Mouse (Mus musculus) kidney, embryonic 16.5 days (tissue): ENCODE measurements around the gene Vwa1. TPM values are rescaled to one million over a fixed set of nuclear protein-coding genes. Genes with fewer than 3 reads are reported as not detected.

Experiments used
- ATAC-seq: fragments of 200-750 bp; cut with Nextera tagmentation; 2 replicates; pipeline ENCODE4 v1.8.0; 2017; ENCODE audit warnings: moderate TSS enrichment; ENCODE audit not compliant: low FRiP score, low TSS enrichment
- H3K27ac ChIP-seq: fragments of 300-500 bp; sonication (generic); 2 replicates; pipeline ENCODE4 v1.5.1; 2014; ENCODE audit warnings: low read length
- H3K27me3 ChIP-seq: fragments of 300-500 bp; sonication (generic); 2 replicates; pipeline ENCODE4 v1.6.1; 2014; ENCODE audit warnings: low read length, control low read depth, mixed read lengths; ENCODE audit not compliant: insufficient read depth
- H3K36me3 ChIP-seq: fragments of 300-500 bp; sonication (generic); 2 replicates; pipeline ENCODE4 v1.6.1; 2014; ENCODE audit warnings: low read length, control low read depth, mixed read lengths; ENCODE audit not compliant: insufficient read depth
- H3K4me1 ChIP-seq: fragments of 300-500 bp; sonication (generic); 2 replicates; pipeline ENCODE4 v1.6.1; 2014; ENCODE audit warnings: low read length, control low read depth, mixed read lengths; ENCODE audit not compliant: insufficient read depth
- H3K4me2 ChIP-seq: fragments of 300-500 bp; sonication (generic); replicated peaks from 2 replicates; pipeline ENCODE4 v1.6.1; 2014; ENCODE audit warnings: low read depth, low read length
- H3K4me3 ChIP-seq: fragments of 300-500 bp; sonication (generic); 2 replicates; pipeline ENCODE4 v1.5.1; 2014; ENCODE audit warnings: mild to moderate bottlenecking, low read length
- H3K9ac ChIP-seq: fragments of 300-500 bp; sonication (generic); replicated peaks from 2 replicates; pipeline ENCODE4 v1.6.1; 2014; ENCODE audit warnings: low read length
- H3K9me3 ChIP-seq: fragments of 300-500 bp; sonication (generic); 2 replicates; pipeline ENCODE4 v1.6.1; 2016; ENCODE audit warnings: low read length, control low read depth
- WGBS: fragments of 180-500 bp; shearing (Covaris S2); extraction: QIAGEN DNeasy Blood & Tissue Kit; methylation state at CpG from one replicate; pipeline ENCODE4 v1.1.7; 2014; 5-methylcytosine and 5-hydroxymethylcytosine counted together
- polyA plus RNA-seq: library from polyadenylated mRNA; unstranded; fragments of >200 nt; fragmentation: Nextera tagmentation; extraction: Ambion mirVana; gene quantifications from 2 replicates; pipeline ENCODE4 v1.2.1, GENCODE M21; 2015

Gene Vwa1
- polyA plus RNA-seq, 1 experiment from 2014 or later: 11.3 TPM

DNA sequence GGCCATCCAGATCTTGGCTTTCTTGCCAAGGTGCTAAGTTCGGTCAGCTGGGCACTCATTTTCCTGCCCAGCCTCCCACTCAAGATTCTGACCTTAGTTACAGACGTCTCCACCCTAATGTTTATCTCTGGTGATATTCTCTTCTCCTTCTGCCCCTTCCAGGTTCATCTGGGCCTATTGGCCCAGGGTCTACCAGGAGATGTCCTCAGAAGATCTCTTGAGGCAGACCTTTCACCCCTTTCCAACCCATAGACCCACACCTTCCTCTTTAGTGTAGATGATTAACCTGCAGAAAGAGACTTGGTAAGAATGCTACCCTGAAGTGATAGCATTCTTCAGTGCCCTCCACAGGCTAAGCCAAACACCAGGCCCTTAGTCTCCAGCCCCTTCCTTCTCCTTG, 2.8 kb downstream of the Vwa1 start:
- no peak for ATAC-seq
- 64% methylated on average over 2 of the region's 2 CpGs for WGBS

DNA sequence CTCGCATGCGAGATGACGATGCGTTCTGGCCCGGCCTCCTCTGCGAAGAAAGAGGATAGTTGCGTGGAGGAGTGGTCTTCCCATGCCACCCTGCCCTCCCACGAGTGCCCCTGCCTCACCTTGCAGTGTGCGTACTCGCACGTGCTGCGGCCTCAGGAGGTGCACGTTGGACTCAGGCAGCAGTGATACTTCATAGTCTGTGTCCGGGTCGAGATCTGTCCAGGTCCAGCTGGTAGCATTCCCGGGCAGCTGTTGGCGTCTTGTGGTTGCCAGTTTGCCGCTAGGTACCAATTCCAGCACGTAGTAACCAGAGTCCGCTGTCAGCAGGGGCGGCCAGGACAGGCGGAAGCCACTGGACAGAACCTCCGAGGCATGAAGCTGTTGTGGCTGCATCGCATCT, 3.9 kb downstream of the Vwa1 start:
- Histone ChIP-seq H3K9me3 (no peaks in the 10 kb centered on the region), H3K4me3 (peak overlapping the region; percentile 53), H3K4me1 (peaks cover 26% of the 10 kb centered on the region), H3K9ac (peak overlapping the region; percentile 75), H3K4me2 (peak overlapping the region; percentile 65), H3K27ac (no peak overlapping the region), H3K27me3 (peaks cover 5% of the 10 kb centered on the region; the same call in 1 of the 2 replicates), H3K36me3 (no peaks in the 10 kb centered on the region)
- 36% methylated on average over 24 of the region's 24 CpGs for WGBS
- peak; percentile 14 for ATAC-seq

More for the DNA sequence above, 2.8 kb downstream of the Vwa1 start:
- Histone ChIP-seq H3K36me3 (no peaks in the 10 kb centered on the region), H3K9me3 (no peaks in the 10 kb centered on the region), H3K4me2 (no peak overlapping the region), H3K27ac (no peak overlapping the region), H3K27me3 (peaks cover 5% of the 10 kb centered on the region; the same call in 1 of the 2 replicates), H3K4me1 (peaks cover 29% of the 10 kb centered on the region), H3K4me3 (no peak overlapping the region), H3K9ac (no peak overlapping the region)

DNA sequence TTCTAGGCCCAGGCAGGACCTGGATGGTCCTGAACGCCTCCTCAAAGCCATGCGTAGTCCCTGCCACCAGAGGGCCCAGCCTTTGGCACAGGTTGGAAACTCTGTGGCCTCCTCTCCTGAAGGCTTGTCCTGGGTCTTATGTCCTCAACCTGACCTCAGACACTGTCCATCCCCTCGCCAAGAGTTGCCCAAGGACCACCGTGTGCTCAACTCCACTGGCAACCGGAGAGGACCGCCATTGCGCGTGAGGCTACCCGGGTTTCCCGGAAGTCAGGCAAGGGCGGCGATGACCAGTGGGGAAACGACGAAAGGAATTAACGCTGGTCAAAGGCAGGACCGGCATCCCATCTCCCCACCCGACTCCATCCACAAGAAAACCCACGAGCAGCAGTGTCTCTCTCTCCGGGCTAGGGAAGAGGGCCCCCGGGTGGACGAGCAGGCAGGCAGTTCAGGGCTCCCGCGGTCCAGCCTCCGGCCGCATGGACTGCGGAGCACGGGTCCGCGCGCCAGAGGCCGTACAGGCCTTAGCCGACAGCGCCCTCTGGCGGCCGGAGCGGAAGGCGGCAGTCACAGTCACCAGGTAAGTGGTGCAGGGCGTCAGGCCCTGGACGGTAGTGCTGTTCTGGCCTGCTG, 4.5 kb downstream of the Vwa1 start:
- Histone ChIP-seq H3K4me3 (peak overlapping the region; percentile 53), H3K4me2 (peak overlapping the region; percentile 65), H3K27ac (peak overlapping the region; percentile 48), H3K9ac (peak overlapping the region; percentile 75), H3K9me3 (no peaks in the 10 kb centered on the region), H3K27me3 (peaks cover 5% of the 10 kb centered on the region; the same call in 1 of the 2 replicates), H3K4me1 (peaks cover 21% of the 10 kb centered on the region), H3K36me3 (no peaks in the 10 kb centered on the region)
- ATAC-seq: peak; percentile 89
- WGBS: under 1% methylated on average over 39 of the region's 39 CpGs

DNA sequence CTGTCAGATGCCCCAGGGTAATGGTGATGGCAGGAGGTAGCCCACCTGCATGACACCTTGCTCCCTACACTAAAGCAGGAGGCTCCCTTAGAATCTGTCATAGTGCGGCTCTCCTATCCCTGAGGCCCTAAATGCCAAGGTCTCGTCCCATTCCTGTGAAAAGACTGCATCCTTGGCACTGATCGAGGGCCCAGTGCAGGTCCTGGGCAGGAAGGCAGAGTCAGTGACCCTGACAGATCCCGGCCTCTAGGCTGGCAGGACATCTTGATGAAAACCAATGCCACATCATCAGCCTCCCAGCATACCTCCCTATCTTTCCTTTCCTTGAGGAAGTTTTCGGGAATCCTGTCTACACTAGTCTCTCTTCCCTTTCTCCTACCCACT, 5.0 kb downstream of the Vwa1 start:
- Histone ChIP-seq H3K4me2 (peak overlapping the region; percentile 65), H3K36me3 (no peaks in the 10 kb centered on the region), H3K27me3 (peaks cover 5% of the 10 kb centered on the region; the same call in 1 of the 2 replicates), H3K9ac (peak overlapping the region; percentile 75), H3K9me3 (no peaks in the 10 kb centered on the region), H3K4me1 (peaks cover 16% of the 10 kb centered on the region), H3K27ac (no peak overlapping the region), H3K4me3 (peak overlapping the region; percentile 53)
- ATAC-seq: no peak
- 54% methylated on average over 5 of the region's 5 CpGs for WGBS

DNA sequence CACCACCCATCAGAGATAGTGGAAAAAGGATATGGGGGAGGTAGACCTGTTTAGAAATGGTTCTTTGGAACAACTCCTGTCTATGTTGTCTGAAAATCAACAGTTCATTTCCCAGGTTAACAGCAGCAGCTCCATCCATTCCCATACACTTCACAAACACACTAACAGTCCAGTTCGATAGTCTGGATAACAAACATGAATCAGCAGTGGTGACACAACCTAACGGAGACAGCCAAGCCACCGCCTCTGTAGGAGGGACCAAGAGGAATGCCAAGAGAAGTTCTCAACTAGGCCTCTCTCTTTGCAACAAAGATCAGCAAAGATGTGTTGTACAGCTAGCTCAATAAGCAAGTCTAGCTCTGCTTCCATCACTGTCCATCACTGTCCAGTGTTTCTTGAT, 12.1 kb downstream of the Vwa1 start:
- Histone ChIP-seq H3K36me3 (0 out of 2 replicates have a peak, but pooled peaks cover under 1% of the 10 kb centered on the region), H3K4me2 (no peak overlapping the region), H3K4me3 (no peak overlapping the region), H3K4me1 (peaks cover 23% of the 10 kb centered on the region), H3K27me3 (no peaks in the 10 kb centered on the region), H3K27ac (no peak overlapping the region), H3K9me3 (no peaks in the 10 kb centered on the region), H3K9ac (no peak overlapping the region)
- no peak for ATAC-seq
- 87% methylated on average over 3 of the region's 3 CpGs for WGBS

DNA sequence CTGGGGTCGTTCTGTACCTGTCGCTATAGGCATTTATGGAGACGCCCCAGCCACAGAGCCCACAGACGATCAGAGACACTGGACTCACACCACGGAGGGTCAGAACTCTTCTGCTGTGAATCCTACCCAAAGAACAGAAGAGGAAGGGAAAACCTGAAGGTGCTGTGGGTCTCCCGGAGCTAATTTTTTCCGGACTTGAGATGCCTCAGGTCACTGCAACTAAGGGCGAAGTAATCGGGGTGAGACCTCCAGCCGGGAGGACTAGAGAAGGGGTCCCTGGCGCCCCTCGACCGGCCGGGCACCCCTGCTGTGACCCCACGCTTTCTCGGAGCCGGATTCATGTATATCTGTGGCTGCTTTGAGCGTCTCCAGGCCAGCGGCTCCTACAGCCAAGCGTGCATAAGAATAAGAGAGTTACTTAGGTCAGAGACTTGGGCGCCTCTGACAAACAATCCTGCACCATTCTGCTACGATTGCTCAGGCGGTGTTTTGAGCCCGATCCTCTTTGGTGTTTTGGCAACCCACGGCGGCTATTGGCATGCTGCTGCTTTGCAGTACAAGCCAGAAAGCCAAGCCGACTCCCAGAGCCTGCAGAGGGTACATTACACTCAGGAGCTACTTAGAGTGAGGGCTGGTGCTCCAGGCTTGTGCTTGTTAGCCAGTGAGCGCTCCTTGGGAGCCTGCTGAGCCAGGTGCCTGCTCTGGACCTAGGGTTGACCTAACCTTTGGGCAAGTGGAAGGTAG, 13.0 kb downstream of the Vwa1 start:
- peak overlapping the region; percentile 85 for H3K4me3 ChIP-seq
- H3K9me3 ChIP-seq: no peaks in the 10 kb centered on the region
- H3K9ac ChIP-seq: peak overlapping the region; percentile 85
- peaks cover 8% of the 10 kb centered on the region; the same call in 1 of the 2 replicates for H3K36me3 ChIP-seq
- H3K27me3 ChIP-seq: no peaks in the 10 kb centered on the region
- no peak for ATAC-seq
- peaks cover 23% of the 10 kb centered on the region for H3K4me1 ChIP-seq
- H3K27ac ChIP-seq: peak overlapping the region; percentile 64
- WGBS: 2% methylated on average over 28 of the region's 28 CpGs
- H3K4me2 ChIP-seq: peak overlapping the region; percentile 87

DNA sequence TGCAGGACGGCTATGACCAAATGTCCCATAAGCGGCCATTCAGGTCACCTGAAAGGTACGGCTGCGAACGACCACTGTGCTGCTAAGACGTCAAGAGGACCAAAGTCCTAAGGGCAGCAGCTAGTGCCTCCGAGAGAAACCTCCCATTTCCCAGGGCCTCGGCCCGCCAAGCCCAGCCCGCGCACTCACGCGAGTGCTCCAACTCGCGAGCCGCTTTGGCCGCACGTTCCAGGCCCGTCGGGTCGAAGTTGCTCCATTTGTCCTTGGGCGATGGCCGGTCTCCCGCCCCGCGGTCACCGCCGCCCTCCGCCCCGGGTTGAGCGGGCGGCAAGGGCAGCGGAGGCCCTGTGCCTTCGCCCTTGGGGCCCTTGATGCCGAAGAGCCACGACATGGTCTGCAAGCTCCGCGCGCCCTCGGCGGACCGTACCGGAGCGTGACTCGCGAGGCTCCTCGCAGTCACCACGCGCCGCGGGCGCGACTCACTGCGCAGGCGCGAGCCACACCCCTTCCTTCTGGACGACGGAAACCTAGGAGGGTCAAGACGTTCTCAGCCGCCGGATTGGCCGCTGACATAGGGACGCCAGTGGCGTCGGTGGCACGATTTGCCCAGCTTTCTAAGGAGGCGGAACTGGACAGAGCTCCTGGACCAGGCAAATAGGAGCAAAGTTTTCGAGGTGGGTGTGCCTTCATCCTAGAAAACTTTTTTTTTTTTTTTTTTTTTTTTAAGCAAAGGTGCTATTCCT, 13.7 kb downstream of the Vwa1 start, which contains the start of gene Atad3a:
Atad3a (minus strand) TSS at position 481 of the 743 bp plus-strand sequence.
- peak; percentile 98 for ATAC-seq
- Histone ChIP-seq H3K27ac (peak within 1 kb of the TSS; percentile 64), H3K27me3 (no peaks in the 10 kb centered on the region), H3K9me3 (no peaks in the 10 kb centered on the region), H3K36me3 (peaks cover 16% of the 10 kb centered on the region), H3K4me1 (peaks cover 23% of the 10 kb centered on the region), H3K9ac (peak within 1 kb of the TSS; percentile 85), H3K4me3 (peak within 1 kb of the TSS; percentile 85), H3K4me2 (peak within 1 kb of the TSS; percentile 87)
- WGBS: under 1% methylated on average over 65 of the region's 68 CpGs

DNA sequence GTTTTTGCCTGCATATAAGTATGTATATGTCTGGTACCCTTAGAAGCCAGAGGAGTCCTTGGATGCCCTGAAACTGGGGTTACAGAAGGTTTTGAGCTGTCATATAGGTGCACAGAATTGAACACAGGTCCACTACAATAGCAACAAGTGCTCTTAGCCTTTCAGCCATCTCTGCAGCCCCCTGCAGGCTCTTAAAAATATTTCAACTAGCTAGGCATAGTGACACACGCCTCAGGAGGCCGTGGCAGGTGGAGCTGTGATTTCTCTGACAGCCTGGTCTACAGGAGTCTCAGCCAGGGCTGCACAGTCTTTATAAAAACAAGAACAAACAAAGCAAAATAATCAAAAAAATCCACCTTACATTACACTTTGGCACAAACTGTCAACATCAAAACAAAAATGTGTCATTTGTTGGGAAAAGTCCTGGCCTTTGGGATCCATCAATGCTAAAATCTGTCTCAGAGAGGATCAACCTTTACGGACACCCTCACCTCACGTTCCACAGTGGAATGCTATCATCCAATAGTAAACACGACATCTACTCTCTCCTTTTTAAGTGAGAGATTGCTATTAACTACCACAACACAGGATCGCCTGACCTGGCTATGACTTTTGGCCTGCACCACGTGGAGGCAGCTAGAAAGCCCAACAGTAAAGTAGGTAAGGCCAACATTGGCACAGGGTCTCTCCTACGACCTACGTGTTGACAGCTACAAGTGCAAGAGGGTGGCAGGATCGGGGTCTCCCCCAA, 14.5 kb downstream of the Vwa1 start:
- WGBS: 2% methylated on average over 10 of the region's 10 CpGs
- Histone ChIP-seq H3K4me2 (peak overlapping the region; percentile 87), H3K4me1 (peaks cover 23% of the 10 kb centered on the region), H3K27ac (peak overlapping the region; percentile 35), H3K9ac (peak overlapping the region; percentile 81), H3K4me3 (peak overlapping the region; percentile 85), H3K27me3 (no peaks in the 10 kb centered on the region), H3K9me3 (no peaks in the 10 kb centered on the region), H3K36me3 (peaks cover 22% of the 10 kb centered on the region)
- ATAC-seq: peak; percentile 47

DNA sequence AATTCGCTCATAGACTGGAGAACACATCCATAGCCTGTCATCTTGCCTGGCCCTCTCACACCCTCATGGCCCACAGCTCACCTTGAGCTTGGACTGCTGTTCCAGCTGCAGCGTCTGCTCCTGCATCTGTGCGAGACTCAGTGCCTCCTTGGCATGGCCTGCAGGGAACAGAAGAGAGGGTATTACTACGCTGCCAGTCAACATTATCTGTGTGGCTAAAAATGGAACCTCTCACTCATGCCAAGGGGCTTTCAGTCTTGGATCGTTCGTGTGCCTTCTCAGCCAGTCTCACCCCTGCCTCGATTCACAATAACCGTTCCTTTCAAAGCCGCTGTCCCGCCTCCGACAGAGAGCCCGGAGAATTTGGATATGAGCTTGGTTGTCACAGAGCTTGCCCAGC, 17.5 kb downstream of the Vwa1 start:
- ATAC-seq: no peak
- Histone ChIP-seq H3K9ac (no peak overlapping the region), H3K9me3 (no peaks in the 10 kb centered on the region), H3K36me3 (peaks cover 44% of the 10 kb centered on the region), H3K27me3 (no peaks in the 10 kb centered on the region), H3K27ac (no peak overlapping the region), H3K4me2 (no peak overlapping the region), H3K4me1 (peaks cover 22% of the 10 kb centered on the region), H3K4me3 (no peak overlapping the region)
- WGBS: 93% methylated on average over 12 of the region's 12 CpGs
